Mouse (Mus musculus): Measurements from ENCODE around the gene Ostn. TPM values are rescaled to one million over a fixed set of nuclear protein-coding genes. Genes with fewer than 3 reads are reported as not detected.

The Ostn gene
- polyA plus RNA-seq, 1 experiment from 2014 or later = not detected

DNA sequence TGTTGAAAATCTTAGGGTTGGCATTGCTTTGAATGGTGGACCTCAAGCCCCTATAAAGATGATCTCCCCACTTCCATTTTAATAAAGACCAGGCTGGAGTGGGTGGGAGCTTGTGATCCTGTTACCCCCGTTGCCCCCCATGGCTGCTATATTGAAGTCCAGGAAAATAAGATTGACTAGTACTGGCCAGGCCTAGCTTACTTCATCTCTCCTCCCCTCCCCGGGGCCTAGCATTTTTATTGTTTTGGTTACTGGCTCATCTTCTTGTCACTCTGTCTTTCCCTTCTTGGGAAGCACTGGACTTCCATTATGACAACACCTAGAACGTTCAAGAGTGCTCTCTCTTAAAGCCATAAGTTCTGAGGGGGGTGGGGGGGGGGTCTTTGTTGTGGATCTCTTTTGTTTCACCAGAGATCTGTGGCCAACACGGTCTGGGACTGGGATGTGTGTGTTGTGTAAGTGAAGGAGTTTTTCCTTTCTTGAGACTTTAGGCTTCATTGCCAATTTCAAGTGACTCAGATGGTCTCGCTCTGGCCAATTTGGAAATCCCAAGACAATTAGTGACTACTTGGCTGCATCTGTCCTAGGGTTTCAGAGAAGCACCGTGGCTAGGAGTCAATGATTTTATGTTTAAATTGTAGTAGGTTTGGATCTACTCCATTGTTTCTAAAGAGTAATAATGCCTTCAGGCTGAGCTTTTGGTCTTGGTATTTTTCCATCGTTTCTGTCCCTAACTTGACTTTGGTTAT lies 82.4 kb downstream of the Ostn start:
- ATAC-seq (ENCODE audit: insufficient number of reproducible peaks, insufficient read depth, low FRiP score, low read depth) = no peak
- Histone ChIP-seq H3K36me3 (ENCODE audit: control insufficient read depth, insufficient read depth, low read length) (no peaks in the 10 kb centered on the region), H3K4me3 (ENCODE audit: low read depth, low read length) (peak overlapping the region; percentile 69), H3K4me2 (replicated peaks; ENCODE audit: low read depth, low read length) (peak overlapping the region; percentile 68), H3K4me1 (ENCODE audit: control insufficient read depth, insufficient read depth, low read length) (peaks cover 15% of the 10 kb centered on the region; the same call in 1 of the 2 replicates), H3K9me3 (ENCODE audit: control insufficient read depth, low read depth, low read length) (no peaks in the 10 kb centered on the region), H3K9ac (replicated peaks; ENCODE audit: low read depth, low read length) (peak overlapping the region; percentile 83), H3K27ac (ENCODE audit: low read length) (peak overlapping the region; percentile 96), H3K27me3 (ENCODE audit: control insufficient read depth, insufficient read depth, low read length) (no peaks in the 10 kb centered on the region)
- 30% methylated on average over 7 of the region's 7 CpGs for WGBS

DNA sequence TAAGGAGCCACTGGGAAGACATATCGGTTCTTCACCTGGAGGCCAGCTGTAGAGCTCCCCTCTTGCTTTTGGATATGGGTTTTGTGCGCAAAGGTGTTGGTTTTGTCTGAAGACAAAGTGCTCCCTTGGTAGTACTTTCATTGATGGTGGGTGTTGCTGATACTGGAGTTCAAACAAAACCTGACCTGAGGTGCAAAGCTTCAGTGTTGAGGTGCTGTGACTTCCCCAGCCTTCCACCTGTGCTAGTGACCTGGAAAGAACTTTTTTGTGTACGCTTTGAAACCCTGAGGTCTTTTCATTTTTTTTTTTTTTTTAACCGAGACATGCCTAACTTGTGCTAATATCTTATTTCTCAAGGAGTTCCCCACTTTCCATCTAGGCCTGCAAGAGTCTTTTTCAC lies 83.0 kb downstream of the Ostn start:
- peaks cover 15% of the 10 kb centered on the region; the same call in 1 of the 2 replicates for H3K4me1 ChIP-seq (ENCODE audit: control insufficient read depth, insufficient read depth, low read length)
- no peaks in the 10 kb centered on the region for H3K36me3 ChIP-seq (ENCODE audit: control insufficient read depth, insufficient read depth, low read length)
- no peak overlapping the region; the same call in 1 of the 2 replicates for H3K27ac ChIP-seq (ENCODE audit: low read length)
- no peaks in the 10 kb centered on the region for H3K9me3 ChIP-seq (ENCODE audit: control insufficient read depth, low read depth, low read length)
- ATAC-seq (ENCODE audit: insufficient number of reproducible peaks, insufficient read depth, low FRiP score, low read depth) = no peak
- H3K27me3 ChIP-seq (ENCODE audit: control insufficient read depth, insufficient read depth, low read length) = no peaks in the 10 kb centered on the region
- H3K4me3 ChIP-seq (ENCODE audit: low read depth, low read length) = peak overlapping the region; percentile 69; the same call in 1 of the 2 replicates
- WGBS = 75% methylated on average over 4 of the region's 4 CpGs
- H3K4me2 ChIP-seq (replicated peaks; ENCODE audit: low read depth, low read length) = peak overlapping the region; percentile 68
- H3K9ac ChIP-seq (replicated peaks; ENCODE audit: low read depth, low read length) = no peak overlapping the region

GRCm38 (mm10) chr16:27391845-27392244 lies 84.6 kb downstream of the Ostn start:
- H3K27me3 ChIP-seq (ENCODE audit: control insufficient read depth, insufficient read depth, low read length) = no peaks in the 10 kb centered on the region

DNA sequence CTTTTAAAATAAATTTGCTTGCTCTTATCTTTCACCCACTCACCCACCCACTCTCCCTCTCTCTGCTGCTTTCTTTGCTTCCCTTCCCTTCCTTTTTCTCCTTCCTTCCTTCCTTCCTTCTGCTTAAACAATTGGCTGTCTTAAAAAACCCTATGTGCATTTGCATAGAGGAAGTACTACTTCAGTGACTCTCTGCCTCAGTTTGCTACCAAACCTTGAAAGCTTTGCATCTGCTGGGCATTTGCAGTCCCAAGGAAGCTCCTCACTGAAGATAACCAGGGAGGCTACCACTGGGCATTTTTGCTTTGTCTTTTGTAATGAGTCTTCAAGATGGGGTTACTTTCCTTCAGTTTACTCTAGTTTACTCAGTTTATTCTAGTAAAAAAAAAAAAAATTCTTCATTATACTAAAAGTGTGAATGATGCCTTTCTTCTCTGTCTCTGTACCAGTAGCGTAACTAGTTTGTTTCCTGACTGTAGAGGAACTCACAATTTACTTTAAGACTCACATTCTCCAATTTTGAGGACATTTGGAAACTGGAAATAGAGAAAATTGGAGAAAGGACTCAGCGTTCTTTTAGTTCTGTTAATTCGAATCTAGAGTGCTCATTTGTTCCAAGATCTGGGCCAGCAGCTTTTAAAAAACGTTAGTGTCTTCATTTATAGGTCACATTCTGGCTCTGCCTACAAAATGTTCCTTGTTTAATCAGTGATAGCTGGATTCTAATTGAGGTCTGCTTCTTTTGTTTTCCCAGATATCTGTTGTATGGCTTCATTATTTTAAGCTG lies 88.2 kb downstream of the Ostn start:
- Histone ChIP-seq H3K4me1 (ENCODE audit: control insufficient read depth, insufficient read depth, low read length) (0 out of 2 replicates have a peak, but pooled peaks cover 6% of the 10 kb centered on the region), H3K9ac (replicated peaks; ENCODE audit: low read depth, low read length) (no peak overlapping the region), H3K27ac (ENCODE audit: low read length) (no peak overlapping the region), H3K4me2 (replicated peaks; ENCODE audit: low read depth, low read length) (no peak overlapping the region), H3K4me3 (ENCODE audit: low read depth, low read length) (no peak overlapping the region), H3K36me3 (ENCODE audit: control insufficient read depth, insufficient read depth, low read length) (no peaks in the 10 kb centered on the region), H3K9me3 (ENCODE audit: control insufficient read depth, low read depth, low read length) (0 out of 2 replicates have a peak, but pooled peaks cover 3% of the 10 kb centered on the region), H3K27me3 (ENCODE audit: control insufficient read depth, insufficient read depth, low read length) (no peaks in the 10 kb centered on the region)
- ATAC-seq (ENCODE audit: insufficient number of reproducible peaks, insufficient read depth, low FRiP score, low read depth) = no peak
- WGBS = 88% methylated on average over 4 of the region's 4 CpGs

More at GRCm38 (mm10) chr16:27391845-27392244, 84.6 kb downstream of the Ostn start:
- peaks cover 16% of the 10 kb centered on the region; the same call in 1 of the 2 replicates for H3K4me1 ChIP-seq (ENCODE audit: control insufficient read depth, insufficient read depth, low read length)
- no peak overlapping the region for H3K27ac ChIP-seq (ENCODE audit: low read length)
- no peaks in the 10 kb centered on the region for H3K36me3 ChIP-seq (ENCODE audit: control insufficient read depth, insufficient read depth, low read length)
- no peak overlapping the region for H3K4me3 ChIP-seq (ENCODE audit: low read depth, low read length)
- H3K4me2 ChIP-seq (replicated peaks; ENCODE audit: low read depth, low read length) = no peak overlapping the region
- no peak for ATAC-seq (ENCODE audit: insufficient number of reproducible peaks, insufficient read depth, low FRiP score, low read depth)
- WGBS = 74% methylated on average over 2 of the region's 2 CpGs
- no peak overlapping the region for H3K9ac ChIP-seq (replicated peaks; ENCODE audit: low read depth, low read length)
- H3K9me3 ChIP-seq (ENCODE audit: control insufficient read depth, low read depth, low read length) = 0 out of 2 replicates have a peak, but pooled peaks cover 3% of the 10 kb centered on the region

DNA sequence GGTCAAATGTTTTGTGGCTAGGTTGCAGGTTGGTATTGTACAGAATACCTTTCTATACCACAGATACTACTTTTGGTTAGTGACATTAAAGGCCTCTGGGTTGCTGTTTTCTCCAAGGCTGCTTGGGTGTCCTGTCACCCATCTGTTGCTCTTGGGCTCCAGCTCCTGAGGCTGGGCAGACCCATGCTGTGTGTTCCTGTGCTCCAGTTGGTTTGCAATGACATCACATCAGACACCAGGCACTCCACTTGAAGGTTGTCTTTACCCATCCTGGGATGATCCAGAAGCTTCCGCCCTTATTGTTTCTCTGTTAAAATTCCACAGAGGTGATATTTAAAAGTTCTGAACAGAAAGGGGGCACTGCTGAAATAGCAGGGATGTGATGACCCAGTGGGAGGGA lies 89.7 kb downstream of the Ostn start:
- Histone ChIP-seq H3K9ac (replicated peaks; ENCODE audit: low read depth, low read length) (no peak overlapping the region), H3K27me3 (ENCODE audit: control insufficient read depth, insufficient read depth, low read length) (no peaks in the 10 kb centered on the region), H3K4me1 (ENCODE audit: control insufficient read depth, insufficient read depth, low read length) (0 out of 2 replicates have a peak, but pooled peaks cover 2% of the 10 kb centered on the region), H3K4me2 (replicated peaks; ENCODE audit: low read depth, low read length) (no peak overlapping the region), H3K9me3 (ENCODE audit: control insufficient read depth, low read depth, low read length) (0 out of 2 replicates have a peak, but pooled peaks cover 3% of the 10 kb centered on the region), H3K36me3 (ENCODE audit: control insufficient read depth, insufficient read depth, low read length) (no peaks in the 10 kb centered on the region), H3K4me3 (ENCODE audit: low read depth, low read length) (no peak overlapping the region), H3K27ac (ENCODE audit: low read length) (no peak overlapping the region)
- WGBS = 84% methylated on average over 1 of the region's 1 CpGs
- no peak for ATAC-seq (ENCODE audit: insufficient number of reproducible peaks, insufficient read depth, low FRiP score, low read depth)

- no peak overlapping the region for H3K9ac ChIP-seq (replicated peaks; ENCODE audit: low read depth, low read length)
- 95% methylated on average over 3 of the region's 3 CpGs for WGBS
- no peak for ATAC-seq (ENCODE audit: insufficient number of reproducible peaks, insufficient read depth, low FRiP score, low read depth)
- no peak overlapping the region for H3K4me3 ChIP-seq (ENCODE audit: low read depth, low read length)
- H3K36me3 ChIP-seq (ENCODE audit: control insufficient read depth, insufficient read depth, low read length) = no peaks in the 10 kb centered on the region
- H3K27me3 ChIP-seq (ENCODE audit: control insufficient read depth, insufficient read depth, low read length) = no peaks in the 10 kb centered on the region
- 0 out of 2 replicates have a peak, but pooled peaks cover 3% of the 10 kb centered on the region for H3K9me3 ChIP-seq (ENCODE audit: control insufficient read depth, low read depth, low read length)
- H3K4me2 ChIP-seq (replicated peaks; ENCODE audit: low read depth, low read length) = no peak overlapping the region
- H3K4me1 ChIP-seq (ENCODE audit: control insufficient read depth, insufficient read depth, low read length) = 0 out of 2 replicates have a peak, but pooled peaks cover 2% of the 10 kb centered on the region
- H3K27ac ChIP-seq (ENCODE audit: low read length) = no peak overlapping the region
Observed at GRCm38 (mm10) chr16:27399026-27399718, 91.9 kb downstream of the Ostn start.

GRCm38 (mm10) chr16:27399719-27400253 lies 92.5 kb downstream of the Ostn start:
- Histone ChIP-seq H3K4me3 (ENCODE audit: low read depth, low read length) (no peak overlapping the region), H3K4me1 (ENCODE audit: control insufficient read depth, insufficient read depth, low read length) (0 out of 2 replicates have a peak, but pooled peaks cover 2% of the 10 kb centered on the region)

More at GRCm38 (mm10) chr16:27399719-27400253, 92.5 kb downstream of the Ostn start:
- 86% methylated on average over 6 of the region's 6 CpGs for WGBS
- H3K4me2 ChIP-seq (replicated peaks; ENCODE audit: low read depth, low read length) = no peak overlapping the region
- H3K9ac ChIP-seq (replicated peaks; ENCODE audit: low read depth, low read length) = no peak overlapping the region
- ATAC-seq (ENCODE audit: insufficient number of reproducible peaks, insufficient read depth, low FRiP score, low read depth) = no peak
- 0 out of 2 replicates have a peak, but pooled peaks cover 3% of the 10 kb centered on the region for H3K9me3 ChIP-seq (ENCODE audit: control insufficient read depth, low read depth, low read length)
- H3K27me3 ChIP-seq (ENCODE audit: control insufficient read depth, insufficient read depth, low read length) = no peaks in the 10 kb centered on the region
- no peaks in the 10 kb centered on the region for H3K36me3 ChIP-seq (ENCODE audit: control insufficient read depth, insufficient read depth, low read length)
- no peak overlapping the region for H3K27ac ChIP-seq (ENCODE audit: low read length)
